Mouse (Mus musculus): ENCODE measurements at regions not wholly inside any gene's neighbourhood (a gene's known extent, or its start where the extent isn't known, plus 50 kb on each side); places are given as distances from the start of the nearest gene placed in this dataset.

DNA sequence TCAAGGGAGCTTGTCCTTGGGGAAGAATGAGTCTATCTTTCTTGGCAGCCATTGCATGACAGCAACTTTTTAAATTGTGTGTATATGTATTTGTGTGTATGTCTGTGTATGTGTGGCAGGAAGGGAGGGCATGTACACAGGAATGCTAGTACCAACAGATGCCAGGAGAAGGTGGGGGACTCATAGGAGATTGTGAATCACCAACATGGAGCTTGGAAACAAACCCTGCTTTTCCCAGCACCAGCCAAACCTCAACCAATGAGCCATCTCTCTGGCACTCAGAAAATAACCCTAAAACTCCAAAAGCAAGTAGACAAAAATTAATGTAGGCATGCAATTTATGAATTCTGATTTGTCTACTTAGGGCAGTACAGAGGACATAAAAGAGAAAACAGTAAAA, 942.9 kb downstream of the Ttll7 start:
- TF ChIP-seq USF1 (IDR thresholded peaks at IDR 0.05; ENCODE audit: low read depth) = no peak
- TF ChIP-seq CTCF (IDR thresholded peaks at IDR 0.05; ENCODE audit: control insufficient read depth, insufficient read depth, insufficient read length) = no peak
- peak; percentile 24 for TF ChIP-seq FOSL1 (IDR thresholded peaks at IDR 0.05; ENCODE audit: insufficient read depth, low read length, poor library complexity, severe bottlenecking)
- TF ChIP-seq MAX (IDR thresholded peaks at IDR 0.05) = no peak
- no peak for TF ChIP-seq MYOD1 (IDR thresholded peaks at IDR 0.05; ENCODE audit: control insufficient read depth, insufficient read length, low read depth)
- TF ChIP-seq CEBPB (IDR thresholded peaks at IDR 0.05; ENCODE audit: low read depth) = no peak
